ENCODE assay signal across 11 mouse cellular contexts in genomic region chr7:141169300-141169699, GRCm38 (mm10). TPM values are rescaled to one million over a fixed set of nuclear protein-coding genes. Genes with fewer than 3 reads are reported as not detected.
DNase-seq lines count a peak whose midpoint lies in the region; ATAC-seq and TF ChIP-seq lines count a peak whose summit lies in the region.
"Had no signal": no experiment of that assay in that cellular context is flagged by ENCODE, and none has a peak within 500 bp of the region (broad histone marks: within the 10 kb centered on the region; RNA-seq: fewer than 3 reads in every experiment).

No protein-coding gene starts in this region.

- H3K9me3 ChIP-seq in erythroblast, embryonic 14.5 days (ENCODE audit: control insufficient read depth, low read length), result no peaks in the 10 kb centered on the region
- no peaks in the 10 kb centered on the region for H3K9me3 ChIP-seq in liver, embryonic 16.5 days (replicated peaks; ENCODE audit: control insufficient read depth, low read length)
- H3K9me3 ChIP-seq in stomach, embryonic 16.5 days (replicated peaks; ENCODE audit: control insufficient read depth, low read length), result no peaks in the 10 kb centered on the region
- H3K9me3 ChIP-seq: hindbrain, embryonic 12.5 days; neural tube, embryonic 13.5 days had no signal

- no peak for TF ChIP-seq POLR2A in liver, adult 2 months (IDR thresholded peaks at IDR 0.05; ENCODE audit: extremely low read depth, insufficient read depth, low read length)

- H3K4me1 ChIP-seq in erythroblast, embryonic 14.5 days (ENCODE audit: control insufficient read depth), result peaks cover 78% of the 10 kb centered on the region
- H3K4me1 ChIP-seq in liver, adult 2 months (ENCODE audit: control insufficient read depth, insufficient read depth, low read length), result peaks cover 22% of the 10 kb centered on the region; the same call in 1 of the 2 replicates
- H3K4me1 ChIP-seq in liver, embryonic 16.5 days (ENCODE audit: control insufficient read depth, low read depth, low read length), result peaks cover 59% of the 10 kb centered on the region
- H3K4me1 ChIP-seq in stomach, embryonic 16.5 days (ENCODE audit: control insufficient read depth, insufficient read depth, low read length), result peaks cover 32% of the 10 kb centered on the region

- no peak for ATAC-seq in erythroblast, adult 5-6 weeks (replicated peaks; ENCODE audit: low FRiP score, poor library complexity, severe bottlenecking)
- ATAC-seq in liver, embryonic 16.5 days (ENCODE audit: low read depth), result no peak
- no peak for ATAC-seq in stomach, embryonic 16.5 days (ENCODE audit: insufficient read depth, low FRiP score)

- H3K9ac ChIP-seq in liver, adult 2 months (ENCODE audit: low read depth, low read length), result no peak overlapping the region
- no peak overlapping the region; the same call in 1 of the 2 replicates for H3K9ac ChIP-seq in liver, embryonic 16.5 days (ENCODE audit: low read depth, low read length)
- peak overlapping the region; percentile 82; the same call in 1 of the 2 replicates for H3K9ac ChIP-seq in stomach, embryonic 16.5 days (ENCODE audit: low read length)

- peaks cover 19% of the 10 kb centered on the region for H3K36me3 ChIP-seq in erythroblast, embryonic 14.5 days (ENCODE audit: control insufficient read depth)
- H3K36me3 ChIP-seq in liver, adult 2 months (ENCODE audit: control insufficient read depth, insufficient read depth, low read length), result peaks cover 8% of the 10 kb centered on the region
- no peaks in the 10 kb centered on the region for H3K36me3 ChIP-seq in liver, embryonic 16.5 days (ENCODE audit: control insufficient read depth, insufficient read depth)
- peaks cover 3% of the 10 kb centered on the region; the same call in 1 of the 2 replicates for H3K36me3 ChIP-seq in stomach, embryonic 16.5 days (ENCODE audit: control insufficient read depth, insufficient read depth, low read length)

- DNase-seq in liver, adult 2 months (ENCODE audit: extremely low read depth, low read depth, low spot score), result peak; percentile 82
- no peak for DNase-seq in liver
- DNase-seq in thymus, postnatal 14 days, result no peak
- no peak for DNase-seq in natural killer cell, adult 2 months (ENCODE audit: low spot score in 2 of 2)

- TF ChIP-seq CTCF in liver, adult 2 months (IDR thresholded peaks at IDR 0.05; ENCODE audit: low read depth, low read length), result no peak

- H3K27ac ChIP-seq in liver, adult 2 months (replicated peaks; ENCODE audit: insufficient read depth, low read depth, low read length), result peak overlapping the region; percentile 40
- peak overlapping the region; percentile 51; the same call in 1 of the 2 replicates for H3K27ac ChIP-seq in liver, embryonic 16.5 days (ENCODE audit: low read length)
- H3K27ac ChIP-seq in stomach, embryonic 16.5 days (ENCODE audit: low read length), result peak overlapping the region; percentile 94
- H3K27ac ChIP-seq: hindbrain, embryonic 12.5 days; neural tube, embryonic 13.5 days had no signal

- H3K27me3 ChIP-seq in erythroblast, embryonic 14.5 days (ENCODE audit: control insufficient read depth), result no peaks in the 10 kb centered on the region
- no peaks in the 10 kb centered on the region for H3K27me3 ChIP-seq in liver, adult 2 months (ENCODE audit: control insufficient read depth, insufficient read depth, low read length)
- no peaks in the 10 kb centered on the region for H3K27me3 ChIP-seq in liver, embryonic 16.5 days (ENCODE audit: control insufficient read depth, insufficient read depth, low read depth, low read length)
- no peaks in the 10 kb centered on the region for H3K27me3 ChIP-seq in stomach, embryonic 16.5 days (ENCODE audit: control insufficient read depth, insufficient read depth, low read length)
- H3K27me3 ChIP-seq: hindbrain, embryonic 12.5 days; neural tube, embryonic 13.5 days had no signal

- WGBS in liver, adult 2 months, result 28% methylated on average over 1 of the region's 1 CpGs
- 95% methylated on average over 1 of the region's 1 CpGs for WGBS in liver, embryonic 16.5 days (ENCODE audit: insufficient replicate concordance)
- WGBS in stomach, embryonic 16.5 days, result 43% methylated on average over 1 of the region's 1 CpGs

- peak overlapping the region; percentile 84; the same call in 1 of the 2 replicates for H3K4me2 ChIP-seq in liver, embryonic 16.5 days (ENCODE audit: low read depth, low read length)
- H3K4me2 ChIP-seq in stomach, embryonic 16.5 days (ENCODE audit: low read depth, low read length), result peak overlapping the region; percentile 85

- H3K4me3 ChIP-seq in erythroblast, embryonic 14.5 days (replicated peaks), result peak overlapping the region; percentile 69
- H3K4me3 ChIP-seq in liver, adult 2 months (ENCODE audit: insufficient read depth, low read depth, low read length), result no peak overlapping the region
- H3K4me3 ChIP-seq in liver, embryonic 16.5 days (ENCODE audit: low read depth, low read length), result peak overlapping the region; percentile 72; the same call in 1 of the 2 replicates
- H3K4me3 ChIP-seq in stomach, embryonic 16.5 days (replicated peaks; ENCODE audit: low read length), result no peak overlapping the region

- H3K79me2 ChIP-seq in liver, adult 2 months (ENCODE audit: control insufficient read depth, insufficient read depth, low read length), result no peaks in the 10 kb centered on the region; the same call in 1 of the 2 replicates

RNA-seq across cellular contexts. Expression of gene Rnh1, which starts 3.4 kb away (rescaled TPM):
- 0.48 and 1.5 TPM in 2 replicates for polyA plus RNA-seq in erythroblast, embryonic 14.5 days (2012)
- 11.9 and 13.8 TPM in 2 replicates for total RNA-seq in erythroblast, adult 5-6 weeks (2015; ENCODE audit: low replicate concordance)
- 15.1 and 15.7 TPM in 2 replicates for total RNA-seq in erythroblast, adult 5-6 weeks (2017; ENCODE audit: low replicate concordance)
- 106 and 108 TPM in 2 replicates for total RNA-seq in liver, adult 2 months (2014; rRNA removed)
- polyA plus RNA-seq in liver, adult 2 months (2012; rRNA removed), result 134 and 136 TPM in 2 replicates
- polyA plus RNA-seq in liver, embryonic 16.5 days (2015; fragmentation: Nextera tagmentation; extraction: Ambion mirVana), result 70.1 and 71.7 TPM in 2 replicates
- 240 and 265 TPM in 2 replicates for polyA plus RNA-seq in stomach, embryonic 16.5 days (2015; fragmentation: Nextera tagmentation; extraction: Ambion mirVana)

RNA-seq across cellular contexts. Expression of gene Hras, which starts 24.5 kb away (rescaled TPM):
- polyA plus RNA-seq in erythroblast, embryonic 14.5 days (2012), result 34.0 and 43.9 TPM in 2 replicates
- total RNA-seq in erythroblast, adult 5-6 weeks (2015; ENCODE audit: low replicate concordance), result 3.8 and 24.9 TPM in 2 replicates
- total RNA-seq in erythroblast, adult 5-6 weeks (2017; ENCODE audit: low replicate concordance), result 11.4 and 20.8 TPM in 2 replicates
- total RNA-seq in liver, adult 2 months (2014; rRNA removed), result 37.6 and 53.8 TPM in 2 replicates
- 50.4 and 58.9 TPM in 2 replicates for polyA plus RNA-seq in liver, adult 2 months (2012; rRNA removed)
- polyA plus RNA-seq in liver, embryonic 16.5 days (2015; fragmentation: Nextera tagmentation; extraction: Ambion mirVana), result 35.3 and 40.1 TPM in 2 replicates
- polyA plus RNA-seq in stomach, embryonic 16.5 days (2015; fragmentation: Nextera tagmentation; extraction: Ambion mirVana), result 45.1 and 48.0 TPM in 2 replicates

RNA-seq across cellular contexts. Expression of gene Lrrc56, which starts 24.7 kb away (rescaled TPM):
- 19.2 and 22.6 TPM in 2 replicates for polyA plus RNA-seq in erythroblast, embryonic 14.5 days (2012)
- total RNA-seq in erythroblast, adult 5-6 weeks (2015; ENCODE audit: low replicate concordance), result 2.1 TPM in 1 of 2 replicates, not detected in the other
- 0.94 and 1.8 TPM in 2 replicates for total RNA-seq in erythroblast, adult 5-6 weeks (2017; ENCODE audit: low replicate concordance)
- total RNA-seq in liver, adult 2 months (2014; rRNA removed), result 1.8 and 2.1 TPM in 2 replicates
- polyA plus RNA-seq in liver, adult 2 months (2012; rRNA removed), result 4.4 and 4.8 TPM in 2 replicates
- 8.3 and 9.5 TPM in 2 replicates for polyA plus RNA-seq in liver, embryonic 16.5 days (2015; fragmentation: Nextera tagmentation; extraction: Ambion mirVana)
- polyA plus RNA-seq in stomach, embryonic 16.5 days (2015; fragmentation: Nextera tagmentation; extraction: Ambion mirVana), result 7.1 TPM in 2 replicates

RNA-seq across cellular contexts. Expression of gene Lmntd2, which starts 44.6 kb away (rescaled TPM):
- 0.28 and 0.51 TPM in 2 replicates for polyA plus RNA-seq in erythroblast, embryonic 14.5 days (2012)
- total RNA-seq in erythroblast, adult 5-6 weeks (2015; ENCODE audit: low replicate concordance), result not detected in 2 replicates
- total RNA-seq in erythroblast, adult 5-6 weeks (2017; ENCODE audit: low replicate concordance), result 0.17 and 1.7 TPM in 2 replicates
- total RNA-seq in liver, adult 2 months (2014; rRNA removed), result 0.47 and 0.83 TPM in 2 replicates
- polyA plus RNA-seq in liver, adult 2 months (2012; rRNA removed), result 1.4 and 2.2 TPM in 2 replicates
- polyA plus RNA-seq in liver, embryonic 16.5 days (2015; fragmentation: Nextera tagmentation; extraction: Ambion mirVana), result 0.80 and 0.84 TPM in 2 replicates
- 4.8 and 6.3 TPM in 2 replicates for polyA plus RNA-seq in stomach, embryonic 16.5 days (2015; fragmentation: Nextera tagmentation; extraction: Ambion mirVana)
- total RNA-seq: left cerebral cortex, postnatal 14 days had no signal

RNA-seq across cellular contexts. Expression of gene Rassf7, which starts 46.4 kb away (rescaled TPM):
- polyA plus RNA-seq in erythroblast, embryonic 14.5 days (2012), result 7.3 and 10.7 TPM in 2 replicates
- total RNA-seq in erythroblast, adult 5-6 weeks (2015; ENCODE audit: low replicate concordance), result 1.7 and 6.0 TPM in 2 replicates
- total RNA-seq in erythroblast, adult 5-6 weeks (2017; ENCODE audit: low replicate concordance), result 3.9 and 12.2 TPM in 2 replicates
- total RNA-seq in liver, adult 2 months (2014; rRNA removed), result 21.6 and 22.5 TPM in 2 replicates
- polyA plus RNA-seq in liver, adult 2 months (2012; rRNA removed), result 49.1 and 53.3 TPM in 2 replicates
- polyA plus RNA-seq in liver, embryonic 16.5 days (2015; fragmentation: Nextera tagmentation; extraction: Ambion mirVana), result 23.9 and 26.4 TPM in 2 replicates
- polyA plus RNA-seq in stomach, embryonic 16.5 days (2015; fragmentation: Nextera tagmentation; extraction: Ambion mirVana), result 82.3 and 104 TPM in 2 replicates

Comparison
In these comparisons a context has a peak if more than half of its experiments do, and no peak if none do; other contexts are left out.
1. H3K4me3 ChIP-seq: peak in erythroblast, embryonic 14.5 days (single experiment) and liver, embryonic 16.5 days (single experiment); none in liver, adult 2 months (single experiment) and stomach, embryonic 16.5 days (single experiment).
2. H3K27ac ChIP-seq: peak in every context shown above with its lines; median percentile 94 in stomach, embryonic 16.5 days; 51 in liver, embryonic 16.5 days; 40 in liver, adult 2 months.
3. RNA of gene Rnh1, which starts 3.4 kb away (polyA plus RNA-seq): 240 to 265 TPM in stomach, embryonic 16.5 days, 134 to 136 TPM in liver, adult 2 months and 70.1 to 71.7 TPM in liver, embryonic 16.5 days; 0.48 to 1.5 TPM in erythroblast, embryonic 14.5 days; every median in the first group is over 10 times any median in the second.